Mouse (Mus musculus): Measurements from ENCODE around the gene Dync2li1.

Gene Dync2li1

DNA sequence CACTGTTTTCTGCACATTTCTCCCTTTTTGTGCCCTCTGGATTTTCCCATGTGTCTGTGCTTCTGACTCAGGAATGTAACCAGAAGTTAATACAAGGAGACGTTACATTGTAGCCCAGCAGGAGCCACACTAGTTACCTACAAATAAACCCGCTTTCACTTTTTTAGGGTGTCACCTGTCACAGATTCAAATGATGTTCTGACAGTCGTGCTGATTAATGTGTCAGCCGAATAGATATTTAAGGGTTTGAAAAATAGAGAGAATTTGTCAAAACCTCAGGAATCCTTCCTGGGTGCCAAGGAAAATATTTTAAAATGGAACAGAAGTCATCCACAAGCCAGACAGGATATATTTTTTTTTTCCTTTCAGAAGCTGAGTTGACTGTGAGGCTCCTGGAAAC is 59.0 kb downstream of the Dync2li1 start:
- in situ Hi-C loops (cut with MboI): no loop called here

GRCm38 (mm10) chr17:84687994-84688393 is 61.7 kb downstream of the Dync2li1 start:
- in situ Hi-C loops (cut with MboI): no loop called here

DNA sequence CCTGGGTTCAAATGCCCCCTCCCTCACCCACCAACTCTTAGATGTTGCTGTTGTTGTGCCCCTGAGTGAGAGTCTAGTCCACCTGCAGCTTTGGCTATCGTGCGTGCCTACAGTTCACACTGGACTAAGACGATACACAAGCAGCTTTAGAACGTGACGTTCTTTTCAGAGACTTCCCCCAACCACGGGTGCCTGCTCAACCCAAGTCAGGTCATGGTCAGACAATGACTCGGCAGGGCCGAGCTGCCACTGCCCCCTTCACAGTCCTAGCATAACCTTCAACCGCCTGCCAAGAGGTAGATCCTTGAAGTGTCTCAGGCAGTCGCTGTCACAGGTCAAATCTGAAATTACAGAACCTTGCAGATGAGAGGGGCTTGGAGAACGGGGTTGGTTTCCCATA is 62.5 kb downstream of the Dync2li1 start:
- in situ Hi-C loops (cut with MboI): no loop called here

GRCm38 (mm10) chr17:84689316-84689715 is 63.0 kb downstream of the Dync2li1 start:
- in situ Hi-C loops (cut with MboI): no loop called here

- in situ Hi-C loops (cut with MboI): no loop called here
These were observed 63.8 kb downstream of the Dync2li1 start for GRCm38 (mm10) chr17:84690111-84690510.

- in situ Hi-C loops (cut with MboI): no loop called here
These were observed 67.4 kb downstream of the Dync2li1 start for GRCm38 (mm10) chr17:84693741-84694140.

- in situ Hi-C loops (cut with MboI): no loop called here
These were observed 70.2 kb downstream of the Dync2li1 start for GRCm38 (mm10) chr17:84696537-84696936.

- in situ Hi-C loops (cut with MboI): no loop called here
These were observed 72.4 kb downstream of the Dync2li1 start for GRCm38 (mm10) chr17:84698727-84699126.

All from mature B cell (primary cell).